Mouse (Mus musculus): ENCODE data around the gene Zyg11b.

Gene Zyg11b

GRCm38 (mm10) chr4:108300670-108301373, at the start of gene Zyg11b:
Gene Zyg11b (minus strand): TSS chr4:108301096.
- DNase-seq (ENCODE audit: extremely low spot score, low read depth, low spot score) = peak; percentile 35

- DNase-seq (ENCODE audit: extremely low spot score, low read depth, low spot score) = no peak
Measured at GRCm38 (mm10) chr4:108349836-108350547, 49.1 kb upstream of the Zyg11b start.

GRCm38 (mm10) chr4:108349064-108349463, 48.2 kb upstream of the Zyg11b start:
- no peak for DNase-seq (ENCODE audit: extremely low spot score, low read depth, low spot score)

DNA sequence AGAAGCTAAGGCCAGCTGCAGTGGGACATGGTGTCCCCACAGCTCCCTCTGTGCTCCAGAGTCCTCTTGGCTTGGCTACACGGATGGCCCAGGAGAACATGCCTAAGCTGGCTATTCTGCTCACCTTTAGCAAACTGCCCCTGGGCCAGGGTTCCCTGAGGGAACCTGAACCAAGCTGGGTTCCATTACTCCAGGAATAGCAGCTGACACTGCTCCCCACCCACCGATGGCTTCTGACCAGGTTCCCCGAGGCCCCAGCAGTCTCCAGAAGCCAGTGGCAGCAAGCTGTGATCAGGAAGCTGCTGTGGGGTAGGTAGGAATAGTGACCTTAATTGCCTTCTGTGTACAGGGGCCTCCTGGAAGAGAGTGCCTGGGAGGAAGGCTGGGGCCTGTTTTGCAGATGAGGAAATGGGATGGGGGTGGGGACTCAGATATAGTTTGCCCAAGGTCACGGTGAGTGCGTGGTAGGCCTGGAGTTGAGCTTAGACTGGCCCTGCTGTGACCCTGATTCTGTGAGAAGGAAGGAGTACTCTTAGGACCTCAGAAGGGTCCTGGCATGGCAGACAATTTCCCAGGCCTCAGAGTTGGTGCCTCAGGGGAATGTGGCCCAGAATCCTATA, 47.5 kb upstream of the Zyg11b start:
- no peak for DNase-seq (ENCODE audit: extremely low spot score, low read depth, low spot score)

- DNase-seq (ENCODE audit: extremely low spot score, low read depth, low spot score) = no peak
Measured at GRCm38 (mm10) chr4:108347111-108347510, 46.2 kb upstream of the Zyg11b start.

- no peak for DNase-seq (ENCODE audit: extremely low spot score, low read depth, low spot score)
Measured at GRCm38 (mm10) chr4:108345826-108346225, 44.9 kb upstream of the Zyg11b start.

DNA sequence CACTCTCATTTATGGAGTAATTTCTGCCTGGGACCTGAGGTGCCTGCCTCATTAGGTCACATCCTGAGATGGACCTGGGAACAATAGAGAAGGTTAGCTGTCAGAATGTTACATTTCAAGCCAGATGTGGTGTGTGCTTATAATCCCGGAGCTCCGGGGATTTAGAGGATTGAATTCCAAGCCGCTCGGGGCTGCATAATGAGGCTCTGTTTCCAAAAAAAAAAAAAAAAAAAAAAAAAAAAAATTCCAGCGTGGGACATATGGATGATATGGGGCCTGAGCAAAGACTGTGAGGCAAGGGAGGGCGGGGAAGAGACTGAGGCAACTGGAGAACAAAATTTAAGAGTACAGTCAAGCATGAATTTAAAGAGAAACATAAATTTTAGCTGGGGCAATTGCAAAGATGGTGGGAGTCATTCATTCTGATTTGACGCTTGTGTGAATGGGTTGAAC, 43.8 kb upstream of the Zyg11b start:
- DNase-seq (ENCODE audit: extremely low spot score, low read depth, low spot score) = no peak

- DNase-seq (ENCODE audit: extremely low spot score, low read depth, low spot score) = no peak
Measured at GRCm38 (mm10) chr4:108339277-108339690, 38.4 kb upstream of the Zyg11b start.

GRCm38 (mm10) chr4:108338811-108339210, 37.9 kb upstream of the Zyg11b start:
- no peak for DNase-seq (ENCODE audit: extremely low spot score, low read depth, low spot score)

- DNase-seq (ENCODE audit: extremely low spot score, low read depth, low spot score) = no peak
Measured at GRCm38 (mm10) chr4:108338321-108338733, 37.4 kb upstream of the Zyg11b start.

DNA sequence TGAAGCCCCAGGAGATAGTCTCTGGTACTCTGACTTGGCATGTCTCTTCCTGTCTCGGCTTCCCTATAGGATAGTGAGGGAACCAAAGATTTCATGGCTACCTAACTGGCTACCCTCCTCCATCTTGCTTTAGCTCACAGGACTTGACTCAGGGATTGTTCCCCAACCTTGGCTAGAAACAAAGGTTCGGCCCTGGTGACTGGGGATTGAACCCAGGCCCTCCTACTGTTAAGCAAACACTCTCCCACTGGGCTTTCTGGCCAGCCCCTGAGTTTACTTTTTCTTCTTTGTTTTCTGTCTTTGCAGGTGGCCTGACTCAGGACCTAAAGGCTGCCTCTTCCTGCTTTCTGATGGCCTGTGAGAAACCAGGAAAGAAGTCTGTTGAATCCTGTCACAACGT, 36.9 kb upstream of the Zyg11b start:
- no peak for DNase-seq (ENCODE audit: extremely low spot score, low read depth, low spot score)

GRCm38 (mm10) chr4:108336765-108337164, 35.9 kb upstream of the Zyg11b start:
- no peak for DNase-seq (ENCODE audit: extremely low spot score, low read depth, low spot score)

- DNase-seq (ENCODE audit: extremely low spot score, low read depth, low spot score) = no peak
Measured at GRCm38 (mm10) chr4:108335413-108335812, 34.5 kb upstream of the Zyg11b start.

DNA sequence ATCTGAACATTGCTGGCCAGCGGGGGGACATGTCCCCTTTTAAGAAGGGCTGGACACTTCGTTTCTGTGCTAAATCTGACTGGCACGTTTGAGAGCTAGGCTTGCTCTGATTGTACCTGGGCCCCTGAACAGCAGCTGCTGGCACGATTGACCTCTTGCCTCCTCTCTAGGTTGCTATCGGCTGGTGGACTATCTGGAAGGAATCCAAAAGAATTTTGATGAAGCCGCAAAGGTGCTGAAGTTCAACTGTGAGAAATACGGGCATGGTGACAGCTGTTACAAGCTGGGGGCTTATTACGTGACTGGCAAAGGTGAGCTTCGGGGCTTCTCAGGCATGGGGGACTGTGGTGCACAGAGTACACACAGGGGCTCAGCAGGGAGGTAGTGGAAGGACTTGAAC, 31.1 kb upstream of the Zyg11b start:
- no peak for DNase-seq (ENCODE audit: extremely low spot score, low read depth, low spot score)

DNA sequence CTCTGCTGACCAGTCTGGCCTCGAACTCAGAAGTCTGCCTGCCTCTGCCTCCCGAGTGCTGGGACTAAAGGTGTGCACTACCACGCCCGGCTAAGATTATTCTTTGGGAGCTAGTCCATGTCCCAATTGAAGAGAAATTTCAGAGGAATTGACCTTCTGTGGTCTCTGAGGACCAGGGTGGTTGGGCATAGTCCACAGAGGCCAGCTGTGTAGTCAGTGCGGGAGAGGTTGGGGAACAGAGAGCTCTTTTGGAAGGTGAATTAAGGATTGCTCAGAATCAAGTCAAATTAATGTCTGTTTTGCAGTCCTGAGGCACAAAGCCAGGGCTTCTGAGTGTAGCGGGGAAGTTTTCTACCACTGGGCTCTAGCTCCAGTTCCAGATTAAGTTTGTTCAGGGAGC, 28.9 kb upstream of the Zyg11b start:
- no peak for DNase-seq (ENCODE audit: extremely low spot score, low read depth, low spot score)

DNA sequence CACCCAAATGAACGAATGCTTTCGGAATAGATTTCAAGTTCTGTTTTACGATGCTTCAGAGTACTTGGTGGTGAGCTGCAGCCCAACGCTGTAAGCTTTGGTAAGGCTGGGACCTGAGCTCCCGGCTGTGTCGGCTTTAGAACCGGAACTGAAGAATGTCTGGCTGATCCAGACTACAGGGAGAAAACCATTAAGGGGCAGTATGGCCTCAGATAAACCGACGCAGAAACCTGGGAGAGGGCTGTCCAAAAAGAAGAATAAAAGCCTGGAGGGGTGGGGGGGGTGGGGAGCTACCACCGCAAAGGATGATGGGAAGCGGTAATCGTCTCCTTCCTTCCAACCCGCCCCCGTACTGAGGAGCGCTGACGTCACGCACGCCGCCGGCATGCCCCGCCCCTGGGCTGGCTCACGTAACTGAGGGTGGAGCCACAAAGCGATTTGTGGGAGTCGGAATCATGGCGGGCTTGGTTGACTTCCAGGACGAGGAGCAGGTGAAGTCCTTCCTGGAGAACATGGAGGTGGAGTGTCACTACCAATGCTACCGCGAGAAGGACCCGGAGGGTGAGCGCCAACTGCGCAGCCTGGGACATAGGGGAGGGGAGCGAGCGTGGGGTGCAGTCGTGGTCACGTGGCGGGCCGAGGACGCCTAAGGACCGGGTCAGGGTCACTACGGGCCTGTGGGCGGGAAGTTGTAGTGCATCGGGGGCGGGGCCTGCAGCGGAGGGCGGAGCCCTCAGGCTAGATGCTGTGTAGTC, 27.0 kb upstream of the Zyg11b start, which contains the start of gene Coa7:
TSS of gene Coa7 (plus strand) at position 411 of the 755 bp plus-strand sequence.
- DNase-seq (ENCODE audit: extremely low spot score, low read depth, low spot score) = no peak

DNA sequence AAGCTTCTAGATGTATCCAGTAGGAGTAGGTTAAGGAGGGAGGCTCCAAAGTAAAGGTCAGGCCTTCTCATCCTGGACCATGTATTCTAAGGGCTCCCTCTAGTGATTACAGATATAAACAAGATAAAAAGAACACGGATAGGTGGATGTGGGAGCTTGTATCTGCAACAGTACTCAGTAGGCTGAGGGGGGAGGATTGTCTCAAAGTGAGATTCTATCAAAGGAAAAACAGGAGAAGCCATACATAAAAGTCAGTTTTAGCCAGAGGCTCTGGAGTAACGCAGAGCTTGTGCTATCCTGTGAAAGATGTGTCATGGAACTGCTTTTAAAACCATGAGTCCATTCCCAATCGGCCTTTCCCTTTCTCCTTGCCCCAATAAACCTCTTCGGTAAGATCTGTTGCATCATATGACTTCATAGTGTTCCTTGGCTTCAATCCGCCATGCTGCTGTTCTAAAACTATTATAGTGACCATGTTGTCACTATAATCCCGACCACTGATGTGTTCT, 26.2 kb upstream of the Zyg11b start:
- peak; percentile 22 for DNase-seq (ENCODE audit: extremely low spot score, low read depth, low spot score)

- no peak for DNase-seq (ENCODE audit: extremely low spot score, low read depth, low spot score)
Measured at GRCm38 (mm10) chr4:108323588-108323987, 22.7 kb upstream of the Zyg11b start.

DNA sequence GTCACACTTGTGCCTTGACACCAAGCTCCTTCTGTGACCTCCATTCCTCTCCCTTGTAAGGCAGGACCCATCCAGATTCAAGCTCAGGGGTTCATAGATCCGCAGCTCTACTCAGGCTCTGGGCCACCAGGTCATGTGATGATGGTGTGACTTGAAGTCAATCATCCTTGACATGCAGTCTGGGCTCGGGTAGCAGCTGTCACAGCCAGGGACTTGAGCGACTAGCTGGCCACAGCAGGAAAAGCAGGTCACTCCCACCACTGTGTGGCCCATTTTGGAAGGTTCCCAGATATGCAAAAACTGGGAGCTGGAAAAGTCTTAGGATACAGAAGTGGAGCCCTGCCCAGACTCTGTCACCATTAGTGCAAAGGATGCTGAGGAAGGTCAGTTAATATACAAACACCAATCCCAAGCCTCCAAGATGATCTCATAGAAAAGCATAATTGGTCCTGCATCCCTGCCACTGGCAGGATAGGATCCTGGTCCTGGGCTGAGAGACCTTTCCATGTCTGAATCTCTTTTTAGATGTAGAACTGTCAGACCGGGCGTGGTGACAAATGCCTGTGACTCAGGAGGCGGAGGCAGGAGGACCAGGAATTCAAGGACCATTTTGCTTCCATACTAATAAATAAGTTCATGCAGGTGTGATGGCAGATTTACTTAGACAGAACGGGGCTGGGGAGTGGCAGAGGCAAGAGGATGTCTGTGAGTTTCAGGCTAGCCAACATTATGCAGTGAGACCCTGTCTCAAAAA, 19.9 kb upstream of the Zyg11b start:
- no peak for DNase-seq (ENCODE audit: extremely low spot score, low read depth, low spot score)

GRCm38 (mm10) chr4:108319747-108320146, 18.9 kb upstream of the Zyg11b start:
- no peak for DNase-seq (ENCODE audit: extremely low spot score, low read depth, low spot score)
